Mouse (Mus musculus) lung, postnatal 36 days (tissue): ENCODE measurements around the gene Olfr823.
A peak's percentile ranks its signal among the peaks of the same experiment; 100 is the strongest.
"Not testable (repeated sequence)": the region's sequence is repeated elsewhere in the genome, so short reads cannot be mapped to it uniquely, and the experiment has no call there.

Source experiments
- DNase-seq: peaks from one replicate; pipeline ENCODE4 v3.0.0; 2022; ENCODE audit warnings: mixed read lengths

The Olfr823 gene

DNA sequence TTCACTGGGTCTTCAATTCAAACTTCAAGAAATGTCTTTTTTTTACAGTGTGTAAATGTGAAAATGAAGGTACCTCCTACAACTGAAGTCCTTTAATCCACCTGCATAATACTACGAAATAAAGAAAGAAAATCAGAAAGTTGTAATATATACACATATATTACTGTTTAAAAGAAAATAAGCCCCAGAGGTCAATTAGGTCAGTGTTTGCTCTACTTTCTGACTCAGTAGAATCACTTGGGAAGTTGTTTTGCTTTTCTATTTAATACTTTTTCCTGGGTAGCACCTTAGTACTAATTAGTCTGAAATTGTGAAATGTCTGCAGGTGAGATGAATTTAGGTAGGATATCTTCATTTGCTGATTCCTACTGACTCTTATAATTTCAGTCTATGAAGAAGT lies at the start of gene Olfr823:
Gene Olfr823, minus strand, starts transcription at position 101 of the 400 bp plus-strand sequence.
- DNase-seq = not testable (repeated sequence)

DNA sequence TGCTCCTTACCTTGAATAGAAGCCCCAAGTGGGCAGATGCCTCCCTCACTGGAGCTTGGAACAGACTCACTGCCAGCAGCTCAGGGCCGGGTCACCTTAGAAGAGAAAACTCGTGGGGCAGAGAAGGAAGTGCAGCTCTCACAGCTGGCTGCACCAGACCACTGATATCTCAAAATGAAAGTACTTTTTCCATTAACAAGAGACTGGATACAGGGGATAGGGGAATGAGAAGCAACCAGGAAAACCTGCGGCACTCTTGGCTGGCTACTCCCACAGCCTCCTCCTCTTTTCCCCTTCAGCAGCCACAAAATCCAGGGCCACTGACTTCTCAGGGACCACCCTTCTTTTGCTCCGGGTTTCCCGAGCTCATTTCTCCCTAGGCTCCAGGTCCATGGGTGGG lies 28.9 kb upstream of the Olfr823 start:
- DNase-seq = no peak

DNA sequence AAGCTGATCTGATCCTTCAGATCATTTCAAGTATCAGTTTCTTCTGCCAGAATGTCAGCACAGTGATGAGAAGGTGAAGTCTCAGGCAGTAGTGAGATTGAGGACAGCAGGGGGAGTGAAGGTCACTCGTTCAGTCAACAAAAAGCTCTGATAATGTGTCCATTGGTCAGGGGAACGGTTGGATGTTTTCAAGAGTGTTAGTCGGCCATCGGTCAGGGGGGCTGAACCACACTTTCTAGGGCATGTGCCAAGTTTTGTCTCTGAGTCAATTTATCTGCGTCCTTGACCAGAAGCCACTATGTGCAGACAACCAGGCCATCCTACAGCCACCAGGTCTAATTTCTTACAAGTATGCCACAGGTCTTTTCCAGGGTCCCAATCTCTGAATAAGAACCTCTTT lies 27.3 kb upstream of the Olfr823 start:
- not testable (repeated sequence) for DNase-seq

DNA sequence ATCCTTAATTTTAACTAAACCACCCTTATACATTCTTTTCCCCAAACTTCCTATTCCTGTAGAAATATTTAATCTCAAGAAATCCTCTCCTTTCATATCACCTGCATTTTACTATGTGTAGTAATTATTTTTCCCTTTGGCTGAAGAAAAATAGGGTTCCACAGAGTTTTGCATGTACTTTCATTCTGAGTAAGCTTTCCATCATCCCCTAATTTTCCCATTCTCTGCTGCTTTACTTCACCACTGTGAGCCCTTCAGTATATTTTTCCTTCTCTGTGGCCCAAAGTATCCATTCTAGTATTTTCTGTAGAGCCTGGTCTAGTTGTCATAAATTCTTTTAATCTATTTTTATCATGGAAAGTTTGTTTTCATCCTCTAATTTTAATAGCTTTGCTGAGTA lies 19.6 kb upstream of the Olfr823 start:
- DNase-seq = no peak

DNA sequence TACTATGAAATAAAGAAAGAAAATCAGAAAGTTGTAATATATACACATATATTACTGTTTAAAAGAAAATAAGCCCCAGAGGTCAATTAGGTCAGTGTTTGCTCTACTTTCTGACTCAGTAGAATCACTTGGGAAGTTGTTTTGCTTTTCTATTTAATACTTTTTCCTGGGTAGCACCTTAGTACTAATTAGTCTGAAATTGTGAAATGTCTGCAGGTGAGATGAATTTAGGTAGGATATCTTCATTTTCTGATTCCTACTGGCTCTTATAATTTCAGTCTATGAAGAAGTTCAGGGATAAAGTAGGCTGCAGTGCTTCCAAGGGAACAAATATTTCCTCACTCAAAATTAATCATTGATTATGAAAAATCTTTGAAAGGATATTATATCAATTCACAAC lies 14.7 kb upstream of the Olfr823 start, which contains the start of gene Olfr824:
Gene Olfr824, minus strand, starts transcription at position 101 of the 400 bp plus-strand sequence.
- DNase-seq = not testable (repeated sequence)

DNA sequence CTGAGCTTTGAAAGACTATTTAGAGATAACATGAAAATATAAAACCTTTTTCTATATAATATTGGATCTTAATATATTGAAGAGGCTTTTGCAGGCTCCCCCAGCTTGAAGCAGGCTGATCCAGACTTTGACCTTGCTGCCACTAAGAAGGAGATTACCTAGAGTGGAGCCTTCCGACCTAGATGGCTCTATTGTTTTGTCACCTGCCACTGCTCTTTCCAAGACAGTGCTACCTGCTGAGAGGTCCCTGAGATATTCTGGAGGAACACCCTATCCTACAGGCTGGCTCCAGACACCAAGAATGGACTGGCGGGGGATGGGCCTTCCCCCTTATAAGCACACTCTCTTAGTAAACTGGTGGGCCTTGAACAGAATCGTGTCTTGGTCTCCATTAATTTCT lies 862 bp upstream of the Olfr823 start:
- DNase-seq = not testable (repeated sequence)

DNA sequence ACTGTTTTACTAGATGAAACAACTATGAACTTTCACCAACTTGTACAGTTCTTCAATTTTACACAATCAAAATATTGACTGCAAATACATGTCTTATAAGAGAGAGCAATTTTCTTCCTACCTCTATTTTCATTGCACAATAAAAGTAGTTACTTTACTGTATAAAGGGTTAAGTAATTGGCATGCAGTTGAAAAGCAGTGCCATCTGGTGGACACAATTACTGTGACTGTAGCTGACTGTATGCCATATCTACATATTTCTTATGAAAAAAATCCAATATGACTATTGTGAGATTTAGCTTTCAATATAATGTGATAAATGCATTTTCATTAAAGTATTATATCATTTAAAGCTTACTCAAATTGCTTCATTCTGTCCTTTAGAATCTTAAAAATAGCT lies 19.1 kb downstream of the Olfr823 start:
- no peak for DNase-seq

DNA sequence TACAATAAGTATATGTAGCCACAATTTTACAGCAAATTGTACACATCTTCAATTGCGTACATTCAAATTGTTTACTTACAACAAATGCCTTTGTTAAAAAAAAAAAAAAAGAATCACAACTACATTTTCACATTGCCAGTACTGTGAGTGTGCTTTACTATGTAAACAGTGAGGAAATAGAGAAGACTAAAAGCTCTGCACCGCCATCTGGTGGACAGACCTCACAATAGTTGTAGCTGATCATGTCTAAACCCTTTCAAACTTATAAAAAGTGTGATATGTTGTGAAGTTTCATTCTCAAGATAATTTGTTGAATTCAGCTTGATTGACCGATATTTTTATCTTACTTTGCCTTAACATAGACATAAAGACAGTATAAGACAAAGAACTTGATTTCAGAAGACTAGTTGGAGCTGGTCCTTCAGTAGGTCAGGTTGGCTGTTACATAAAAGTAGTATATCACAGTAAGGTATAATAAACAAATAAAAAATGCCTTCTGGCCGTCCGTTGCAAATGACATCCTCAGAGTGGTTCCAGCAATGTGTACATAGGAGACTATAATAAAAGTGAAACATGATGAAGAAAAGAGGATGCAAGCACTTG lies 22.2 kb downstream of the Olfr823 start:
- DNase-seq = peak; percentile 28

DNA sequence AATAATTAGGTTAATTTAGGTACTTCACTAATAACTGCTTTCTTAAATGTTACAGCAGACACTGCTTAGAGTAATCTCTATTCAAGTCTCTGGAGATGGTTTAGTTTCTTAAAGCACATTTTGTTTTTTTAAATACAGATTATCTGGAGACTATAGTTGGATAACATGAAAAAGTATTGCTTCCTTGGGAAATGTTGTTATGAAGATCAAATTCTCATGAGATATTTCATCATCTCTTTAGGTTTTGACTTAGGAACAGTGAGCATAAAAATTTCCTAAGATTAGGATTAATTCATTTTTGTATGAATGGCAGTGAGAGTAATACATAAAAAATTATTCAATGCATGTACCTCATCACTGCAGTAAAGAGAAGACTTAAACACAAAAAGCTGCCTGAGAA lies 44.3 kb downstream of the Olfr823 start, which contains the start of gene Olfr822:
Gene Olfr822, plus strand, starts transcription at position 301 of the 400 bp plus-strand sequence.
- DNase-seq = no peak
